Mouse (Mus musculus) adrenal gland, postnatal 14 days (tissue): ENCODE results near the gene Il13. TPM values are rescaled to one million over a fixed set of nuclear protein-coding genes. Genes with fewer than 3 reads are reported as not detected.

Experiments
- DNase-seq: peaks from one replicate; pipeline ENCODE4 v3.0.0; 2021; ENCODE audit warnings: mixed read lengths
- long read RNA-seq, 2 experiments: library from polyadenylated mRNA; stranded (forward); transcript quantifications; one replicate each; pipeline ENCODE4 v2.0.0; 2021
- total RNA-seq: library from RNA; stranded (reverse); gene quantifications from 2 replicates; pipeline ENCODE4 v1.2.3, GENCODE M21; 2021

Gene Il13
- not detected in 2 replicates for total RNA-seq
- long read RNA-seq, experiment 1, result 0 reads
- long read RNA-seq, experiment 2, result 0 reads

DNA sequence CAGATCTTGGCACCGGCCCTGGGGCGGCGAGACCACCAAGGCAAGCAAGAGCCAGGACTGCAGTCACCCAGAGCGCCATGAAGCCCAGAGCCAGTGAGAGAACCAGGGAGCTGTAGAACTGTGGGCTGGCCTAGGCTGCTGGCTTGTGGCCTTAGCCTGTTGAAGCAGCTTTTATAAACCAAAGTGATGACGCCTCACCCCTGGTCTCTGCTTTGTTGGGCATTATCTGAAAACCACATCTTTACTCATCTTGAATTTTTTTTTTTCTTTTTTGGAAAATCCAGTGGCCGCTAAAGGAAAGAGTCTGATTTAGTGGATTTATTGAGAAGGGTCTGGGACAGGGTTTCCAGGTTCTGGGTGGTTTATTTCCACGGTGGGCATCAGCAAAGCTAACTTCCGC is at the start of gene Il13:
Il13 (minus strand) TSS at position 147 of the 400 bp plus-strand sequence.
- no peak for DNase-seq

DNA sequence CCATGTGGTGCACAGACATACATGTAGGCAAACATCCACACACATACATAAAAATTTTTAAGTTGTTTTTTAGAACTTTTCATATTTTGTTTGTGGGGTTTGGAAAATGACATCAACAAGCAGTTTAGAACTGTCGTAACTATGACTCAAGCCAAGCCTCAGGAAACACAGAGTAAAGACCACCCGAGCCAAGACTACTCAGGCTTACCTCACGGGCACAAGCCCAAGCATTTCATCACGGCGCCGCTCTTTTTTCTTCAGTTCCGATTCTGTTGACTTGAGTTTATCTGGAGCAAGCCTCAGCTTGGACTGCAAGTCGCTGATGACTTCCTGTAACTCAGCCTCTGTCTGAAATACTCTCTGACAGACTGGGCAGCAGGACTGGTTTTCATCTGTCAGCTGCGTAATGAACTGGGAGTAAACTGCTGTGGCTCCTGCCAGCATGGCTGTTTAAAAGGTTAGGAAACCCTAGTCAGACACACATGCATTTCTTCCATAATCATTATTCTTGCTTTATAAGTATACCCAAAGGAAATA is 48.6 kb upstream of the Il13 start:
- DNase-seq, result no peak

DNA sequence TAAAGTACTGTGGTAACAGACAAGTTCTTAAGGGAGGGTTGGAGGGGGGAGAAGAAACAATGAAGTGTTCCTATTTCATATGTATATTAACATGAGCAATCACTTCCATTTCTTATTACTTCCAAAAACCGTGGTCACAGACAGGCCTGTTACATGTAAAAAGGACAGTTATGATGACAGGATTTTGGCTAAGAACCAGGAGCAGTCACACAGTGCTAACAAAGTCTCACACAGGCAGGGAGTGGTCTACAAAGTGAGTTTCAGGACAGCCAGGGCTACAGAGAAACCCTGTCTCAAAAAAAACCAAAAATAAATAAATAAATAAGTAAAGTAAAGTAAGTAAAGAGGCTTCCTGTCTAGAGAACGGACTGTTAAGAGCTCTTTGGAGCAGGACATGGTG is 47.7 kb upstream of the Il13 start:
- DNase-seq, result no peak

DNA sequence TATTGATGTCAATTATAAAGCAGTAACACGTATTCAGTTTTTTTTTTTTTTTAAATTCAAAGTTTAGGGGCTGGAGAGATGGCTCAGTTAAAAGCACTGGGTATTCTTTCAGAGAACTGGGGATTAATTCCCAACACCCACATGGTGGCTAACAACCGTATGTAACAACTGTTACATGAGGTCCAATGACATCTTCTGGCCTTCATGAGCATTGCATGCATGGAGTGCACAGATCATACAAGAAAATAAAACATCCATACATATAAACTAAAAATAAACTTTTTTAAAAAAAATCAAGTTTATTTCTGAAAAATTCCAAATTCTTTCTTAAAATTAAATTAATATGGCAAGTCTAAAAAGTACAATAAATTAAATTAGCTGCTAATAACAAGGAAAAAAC is 47.2 kb upstream of the Il13 start:
- no peak for DNase-seq

DNA sequence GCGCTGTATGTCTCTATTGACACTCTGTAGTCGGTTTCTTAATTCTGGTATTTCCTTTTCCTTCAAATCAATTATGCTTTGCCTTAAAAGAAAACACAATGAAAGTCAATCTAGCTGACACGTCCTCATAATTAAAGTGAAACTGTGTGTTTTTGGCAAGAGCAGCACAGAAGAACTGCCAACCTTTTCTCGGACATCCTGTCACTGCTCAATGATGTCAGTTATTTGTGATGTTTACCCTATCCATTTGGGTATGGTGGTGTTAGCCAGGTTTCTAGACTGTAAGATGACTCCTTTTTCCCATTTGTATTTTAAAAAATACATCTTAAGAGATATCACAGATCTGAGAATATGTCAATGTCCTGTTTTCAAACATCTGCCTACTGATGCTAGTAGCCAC is 45.6 kb upstream of the Il13 start:
- DNase-seq, result no peak

DNA sequence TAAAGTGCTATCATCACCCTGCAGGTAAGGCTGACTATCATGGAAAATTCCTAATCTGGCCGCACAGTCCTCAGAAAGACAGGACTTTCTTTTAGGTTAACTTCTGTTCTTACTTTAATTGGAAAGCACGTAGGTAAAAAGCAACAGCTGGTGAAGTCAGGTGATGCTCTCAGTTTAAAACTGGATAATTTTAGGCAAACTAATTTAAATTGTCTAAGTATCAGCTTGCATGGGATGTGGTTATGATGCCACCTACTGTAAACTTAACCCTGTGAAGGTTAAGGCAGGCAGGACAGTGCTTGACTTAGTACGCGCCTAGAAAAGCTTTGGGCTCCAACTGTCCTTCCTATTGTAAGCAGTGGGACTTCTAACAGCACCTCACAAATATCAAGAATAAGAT is 36.9 kb upstream of the Il13 start:
- no peak for DNase-seq

DNA sequence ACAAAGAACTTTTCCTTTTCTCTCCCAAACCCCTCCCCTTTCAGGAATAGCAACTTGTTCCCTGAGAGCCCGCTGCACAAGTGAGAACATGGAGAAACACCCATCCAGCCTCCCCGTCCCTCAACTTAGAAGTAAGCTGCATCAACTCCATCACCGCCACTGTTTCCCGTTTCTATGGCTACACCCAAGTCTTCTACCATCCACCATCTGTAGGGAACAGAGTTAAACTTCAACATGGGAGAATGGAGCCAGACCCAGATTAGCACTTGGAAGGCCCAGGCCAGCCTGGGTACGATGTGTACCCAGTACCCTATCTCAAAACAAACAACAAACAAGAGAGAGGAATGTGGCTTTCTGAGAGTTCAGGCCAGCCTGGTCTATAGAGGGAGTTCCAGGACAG is 29.6 kb upstream of the Il13 start:
- DNase-seq, result no peak

DNA sequence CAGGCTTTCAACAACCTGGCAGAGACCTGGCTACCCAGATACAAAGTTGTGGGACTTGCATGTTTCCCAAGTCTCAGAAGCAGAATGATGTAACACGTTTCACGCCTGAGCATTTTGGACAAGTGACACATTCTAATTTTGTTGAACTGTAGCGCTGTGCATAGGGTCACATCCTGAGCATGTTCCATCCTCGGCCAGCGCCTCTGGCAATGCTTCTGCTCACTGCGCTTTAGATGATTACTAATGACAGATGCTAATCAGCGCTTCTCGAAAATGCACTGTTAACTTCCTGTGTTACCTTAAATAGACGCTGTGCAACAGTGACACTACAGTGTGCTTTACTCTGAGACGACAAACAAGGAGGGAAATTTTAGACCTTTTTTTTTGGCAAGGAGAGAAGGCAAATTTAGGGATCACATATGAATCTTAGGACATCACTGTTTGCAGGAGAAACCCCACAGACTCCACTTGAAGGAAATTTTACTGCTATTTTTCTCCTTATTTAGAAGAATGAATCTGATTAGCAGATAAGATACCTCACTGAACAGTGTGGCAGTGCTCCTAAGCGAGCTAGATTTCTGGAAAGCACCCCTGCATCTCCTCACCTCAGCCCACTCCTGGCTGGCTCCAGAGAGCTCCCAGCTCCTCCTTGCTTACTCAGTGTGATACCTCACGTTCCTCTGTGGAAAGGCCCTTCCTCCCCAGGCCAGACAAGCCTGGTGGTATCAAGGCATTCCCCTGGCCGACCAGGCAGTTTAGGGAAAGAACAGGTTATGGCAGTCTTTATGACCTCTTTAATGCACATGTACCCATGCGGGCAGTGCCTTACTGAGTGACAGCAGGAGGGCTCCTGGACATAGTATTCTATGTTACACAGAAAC is 28.5 kb upstream of the Il13 start:
- DNase-seq, result no peak

DNA sequence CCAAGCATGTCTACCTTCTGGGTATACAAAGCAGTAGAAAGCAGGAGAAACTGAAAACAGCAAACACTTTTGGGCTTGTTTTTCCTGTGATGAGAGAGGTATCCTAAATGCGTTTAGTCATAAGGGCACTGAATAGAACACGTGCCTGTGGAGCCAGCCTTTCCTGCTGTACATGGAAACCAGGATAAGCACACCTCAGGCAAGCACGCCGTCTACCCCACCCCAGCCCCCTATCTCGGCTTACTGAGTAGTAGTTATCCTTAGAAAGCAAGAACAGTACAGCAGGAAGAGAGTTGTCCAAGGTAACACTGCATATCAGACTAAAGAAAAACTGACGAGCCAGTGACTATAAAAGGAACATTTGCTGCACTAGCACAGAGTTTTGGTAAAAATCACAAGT is 23.3 kb upstream of the Il13 start:
- no peak for DNase-seq

DNA sequence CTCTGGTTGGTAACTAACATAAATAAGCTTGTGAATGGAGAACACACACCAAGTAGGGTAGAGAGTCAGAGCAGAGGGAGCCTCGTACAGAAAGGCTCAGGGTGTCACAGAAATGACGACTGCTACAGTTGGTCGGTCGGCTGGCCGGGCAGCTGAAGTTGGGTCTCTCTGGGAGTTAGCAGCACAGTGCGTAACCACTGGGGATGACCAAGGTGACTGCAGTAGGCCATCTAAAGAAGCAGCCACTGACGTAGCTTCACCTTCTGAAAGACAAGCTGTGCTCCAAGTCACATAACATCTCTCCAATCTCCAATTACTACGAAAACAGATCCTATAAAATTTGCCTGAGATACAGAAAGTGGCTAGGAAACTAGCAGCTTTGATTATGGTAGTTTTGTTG is 22.9 kb upstream of the Il13 start:
- DNase-seq, result no peak

DNA sequence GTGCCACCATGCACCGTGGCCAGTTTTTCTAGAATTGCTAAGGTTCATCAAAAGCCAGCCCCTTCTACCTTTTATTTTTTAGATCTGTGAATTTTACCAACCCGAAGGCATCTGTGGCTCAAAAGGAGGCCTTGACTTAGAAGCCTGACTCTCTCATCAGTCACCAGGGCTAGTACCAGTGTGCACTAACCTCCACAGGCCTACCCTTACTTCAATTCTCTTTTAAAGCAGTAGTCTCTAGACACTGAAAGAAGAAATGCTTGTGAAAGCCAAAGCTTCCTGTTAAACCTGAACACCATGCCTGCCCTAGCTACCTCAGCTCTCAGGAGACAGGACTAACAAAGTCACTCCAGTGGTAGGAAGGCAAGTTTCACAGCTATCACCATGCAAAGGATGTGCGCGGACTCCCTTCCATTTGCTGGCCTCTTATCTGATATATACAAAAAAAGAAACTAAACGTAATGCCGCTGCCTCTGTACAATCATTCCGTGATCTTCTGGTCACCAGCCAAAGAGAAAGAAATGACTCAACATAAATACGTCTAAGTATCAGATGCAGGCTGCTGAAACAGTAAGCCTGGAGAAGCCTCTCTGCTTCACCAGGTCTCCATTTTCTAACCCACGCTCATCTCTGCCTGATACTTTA is 22.2 kb upstream of the Il13 start:
- DNase-seq, result no peak

DNA sequence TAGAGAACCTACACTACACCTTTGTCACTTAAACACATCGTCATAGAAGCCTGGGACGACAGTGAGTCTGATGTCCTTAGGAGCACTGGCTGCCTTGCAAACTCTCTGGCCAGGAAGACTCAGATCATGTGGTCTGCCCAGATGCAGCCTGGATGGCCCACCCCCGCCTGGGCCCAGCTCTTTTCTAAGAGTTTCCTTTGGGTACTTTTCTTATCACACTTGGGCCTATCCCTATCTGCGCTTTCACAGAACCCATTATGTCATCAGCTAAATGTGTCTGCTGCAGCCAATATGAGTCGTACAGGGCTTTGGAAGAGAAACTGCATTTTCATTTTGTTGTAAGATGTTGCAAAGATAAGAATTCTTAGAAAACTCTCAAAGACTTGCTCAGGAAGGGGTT is 20.5 kb upstream of the Il13 start:
- no peak for DNase-seq

DNA sequence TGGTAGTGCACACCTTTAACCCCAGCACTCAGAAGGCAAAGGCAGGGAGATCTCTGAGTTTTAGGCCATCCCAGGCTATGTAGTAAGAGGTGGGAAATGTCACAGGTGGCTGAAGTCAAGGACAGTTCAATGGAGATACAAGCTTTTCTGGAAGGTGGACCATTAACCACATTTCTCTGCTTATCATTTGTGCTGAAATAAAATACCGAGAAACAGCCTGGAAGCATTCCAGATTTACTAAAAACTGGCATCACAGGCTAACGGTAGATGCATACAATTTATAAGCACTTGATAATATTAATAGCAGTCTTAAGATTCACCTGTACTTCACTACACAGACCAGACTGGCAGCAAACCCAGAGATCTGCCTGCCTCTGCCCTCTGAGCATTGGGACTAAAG is 17.9 kb upstream of the Il13 start:
- no peak for DNase-seq

DNA sequence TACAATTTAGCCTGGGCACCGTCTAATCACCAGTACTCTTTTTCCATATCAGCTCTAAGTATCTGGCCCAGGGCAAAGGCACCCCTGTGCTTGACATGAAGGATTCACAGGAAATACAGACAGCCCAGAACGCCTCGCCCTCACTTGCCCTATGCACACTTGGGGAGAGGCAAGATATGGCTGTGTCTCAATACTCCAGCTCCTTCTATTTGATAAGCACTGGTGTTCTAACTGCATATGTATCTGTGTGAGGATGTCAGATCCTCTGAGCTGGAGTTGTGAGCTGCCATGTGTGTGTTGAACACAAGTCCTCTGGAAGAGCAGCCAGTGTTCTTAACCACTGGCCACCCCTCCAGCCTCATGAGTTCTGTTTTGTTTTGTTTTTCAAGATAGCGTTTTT is 16.9 kb upstream of the Il13 start:
- no peak for DNase-seq

DNA sequence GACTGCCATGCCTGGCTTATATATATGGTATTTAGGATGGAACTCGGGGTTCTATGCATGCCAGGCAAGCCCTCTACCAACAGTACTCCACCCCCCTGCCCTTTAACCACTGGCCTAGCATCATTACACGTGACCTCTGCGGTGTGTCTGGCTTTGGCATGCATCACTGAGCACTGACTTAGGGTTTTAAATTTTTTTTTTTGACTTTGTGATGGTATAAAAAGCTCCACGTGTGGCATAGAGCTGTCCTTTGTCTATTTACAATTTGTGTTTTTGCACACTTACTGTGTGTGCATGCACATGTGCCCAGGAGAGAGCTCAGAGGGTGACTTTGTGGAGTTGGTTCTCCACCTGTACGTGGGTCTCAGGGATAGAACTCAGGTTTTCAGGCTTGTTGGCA is 9.5 kb upstream of the Il13 start:
- no peak for DNase-seq

DNA sequence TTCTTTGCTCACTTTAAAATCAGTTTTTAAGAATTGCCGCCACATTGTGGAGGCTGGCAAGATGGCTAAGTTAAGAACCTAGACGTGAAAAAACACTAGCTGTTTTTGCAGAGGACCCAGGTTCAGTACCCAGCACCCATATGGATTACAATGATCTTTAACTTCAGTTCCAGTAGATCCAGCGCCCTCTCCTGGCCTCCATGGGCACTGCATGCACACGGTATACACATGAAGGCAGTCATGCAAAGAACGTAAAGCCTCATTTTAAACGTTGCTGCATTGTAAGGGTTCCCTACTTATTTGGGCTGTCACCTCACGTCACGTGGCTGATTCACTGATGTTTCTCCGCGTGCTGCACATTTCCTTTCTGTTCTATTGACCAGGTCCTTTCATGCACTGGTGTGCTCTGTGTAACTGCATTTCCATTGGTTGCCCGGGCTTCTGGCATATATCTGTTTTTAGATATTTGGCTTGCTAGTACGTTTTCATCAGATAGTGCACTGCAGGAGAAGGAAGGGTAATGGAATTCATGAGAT is 8.3 kb upstream of the Il13 start:
- no peak for DNase-seq

DNA sequence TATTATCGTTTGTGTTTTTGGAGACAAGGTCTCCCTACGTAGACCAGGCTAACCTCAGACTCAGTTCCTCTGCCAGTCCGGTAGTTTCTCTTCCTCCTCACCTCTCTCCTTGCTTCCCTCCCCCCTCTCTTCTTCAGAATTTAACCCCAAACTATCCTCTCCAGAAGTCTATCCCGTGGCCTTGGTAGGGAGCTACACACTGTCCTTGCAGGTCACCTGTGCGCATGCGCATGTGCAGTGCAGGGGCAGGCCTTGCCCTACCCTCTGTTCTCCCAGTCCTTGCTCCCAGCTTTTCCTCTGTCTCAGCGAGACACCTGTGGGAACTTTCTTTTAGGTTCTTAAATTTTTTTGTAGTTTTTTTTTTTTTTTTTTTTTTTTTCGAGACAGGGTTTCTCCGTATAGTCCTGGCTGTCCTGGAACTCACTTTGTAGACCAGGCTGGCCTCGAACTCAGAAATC is 3.3 kb upstream of the Il13 start:
- no peak for DNase-seq

DNA sequence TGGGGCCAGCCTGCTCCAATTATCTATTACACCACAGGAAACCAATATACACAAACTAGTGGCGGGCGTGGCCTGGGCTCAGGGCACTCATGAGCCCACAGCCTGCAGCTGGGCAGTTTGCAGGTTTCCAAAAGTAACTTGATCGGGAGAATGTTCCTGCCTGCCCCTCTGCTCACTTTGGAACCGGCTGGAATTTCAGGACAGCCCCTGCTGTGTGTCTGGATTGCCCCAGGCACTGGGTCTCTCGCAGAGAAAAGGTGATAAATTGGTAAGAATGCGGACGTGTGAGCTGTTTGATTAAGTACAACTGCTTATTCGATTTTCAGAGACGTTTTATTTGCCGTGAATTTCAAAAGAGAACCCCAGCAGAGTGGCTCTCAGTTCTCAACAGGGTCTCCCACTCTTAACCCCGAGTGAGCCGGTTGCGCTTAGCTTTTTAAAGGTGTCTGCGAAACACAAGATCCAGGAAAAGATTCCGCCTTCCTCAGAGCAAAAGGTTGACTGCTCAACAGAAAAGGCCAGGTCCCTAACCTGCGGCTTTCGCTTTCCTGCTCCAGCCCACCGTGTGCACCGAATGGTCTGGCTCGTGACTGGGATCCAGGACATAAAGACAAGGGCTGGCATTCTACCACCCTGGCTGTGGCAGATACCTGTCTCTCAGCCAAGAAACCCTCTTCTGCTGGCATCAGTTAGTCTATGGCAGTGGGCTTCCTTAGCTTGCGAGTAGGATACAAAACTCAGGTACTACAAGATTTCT is 2.7 kb upstream of the Il13 start:
- no peak for DNase-seq

DNA sequence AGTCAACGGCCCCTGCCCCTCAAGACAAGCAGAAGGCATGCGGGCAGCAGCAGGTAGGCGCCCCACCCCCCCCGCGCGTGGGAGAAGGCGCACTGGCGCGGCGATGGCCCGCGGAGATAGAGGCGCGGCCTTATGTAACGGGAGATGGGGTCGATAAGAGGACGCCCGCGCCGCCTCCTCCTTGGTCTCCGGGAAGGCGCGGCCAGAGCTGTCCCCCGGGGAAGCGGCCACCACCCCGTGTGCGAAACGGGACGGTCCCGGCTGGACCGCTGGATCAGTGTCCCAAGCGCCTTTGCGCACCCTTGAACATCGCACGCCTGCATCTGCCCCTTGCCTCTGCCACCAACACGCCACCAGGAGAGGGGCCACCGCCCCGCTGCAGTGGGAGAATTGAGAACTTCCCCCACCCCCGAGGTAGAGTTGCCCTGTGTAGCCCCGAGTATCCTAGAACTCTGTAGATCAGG is 1.7 kb upstream of the Il13 start:
- DNase-seq, result peak; percentile 33

DNA sequence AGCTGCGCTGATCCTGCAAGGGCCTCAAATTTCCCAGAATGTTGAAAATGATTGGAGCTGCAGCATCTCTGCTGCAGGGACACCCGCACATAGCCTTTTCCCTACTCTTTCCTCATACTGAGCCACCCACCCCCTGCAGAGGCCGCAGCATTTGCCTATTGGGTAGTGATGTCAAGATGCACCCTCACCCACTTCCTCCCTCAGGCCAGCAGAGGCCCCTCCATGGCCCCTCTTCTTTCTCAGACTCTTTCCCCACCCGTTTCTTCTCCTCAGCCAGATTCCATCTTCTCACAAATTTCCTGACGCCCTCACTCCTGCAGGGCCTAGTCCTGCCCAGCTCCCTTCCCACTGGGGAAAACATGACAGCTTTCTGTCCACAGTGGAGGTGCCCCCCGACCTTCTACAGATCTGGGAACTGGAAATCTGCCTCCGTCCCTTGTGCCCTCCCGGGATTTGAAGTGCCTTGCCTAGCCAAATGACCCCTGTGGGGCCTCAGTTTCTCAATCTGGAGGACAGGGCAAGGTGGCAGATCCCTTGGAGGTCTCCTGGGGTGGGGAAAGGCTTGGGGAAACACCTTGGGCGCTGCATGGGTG is 1.2 kb upstream of the Il13 start:
- no peak for DNase-seq

DNA sequence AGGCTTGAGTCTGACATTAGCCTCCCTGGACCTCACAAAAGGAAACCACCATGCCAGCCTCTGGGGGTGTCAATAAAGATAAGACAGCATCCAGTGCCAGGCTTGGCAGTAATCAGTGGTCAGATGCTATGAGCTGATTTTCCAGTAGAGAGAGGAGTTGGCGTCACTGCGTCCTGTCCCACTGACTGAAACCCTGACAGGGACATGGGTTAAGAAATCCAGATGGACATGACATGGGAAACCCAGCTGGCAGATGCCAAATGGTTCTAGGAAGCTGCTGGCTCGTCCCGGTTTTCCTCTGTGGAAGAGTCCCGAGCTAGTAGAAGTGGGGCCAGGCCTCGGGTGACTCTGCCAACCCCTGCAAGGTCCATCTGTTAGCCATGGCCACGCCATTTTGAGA is 858 bp downstream of the Il13 start:
- DNase-seq, result no peak

DNA sequence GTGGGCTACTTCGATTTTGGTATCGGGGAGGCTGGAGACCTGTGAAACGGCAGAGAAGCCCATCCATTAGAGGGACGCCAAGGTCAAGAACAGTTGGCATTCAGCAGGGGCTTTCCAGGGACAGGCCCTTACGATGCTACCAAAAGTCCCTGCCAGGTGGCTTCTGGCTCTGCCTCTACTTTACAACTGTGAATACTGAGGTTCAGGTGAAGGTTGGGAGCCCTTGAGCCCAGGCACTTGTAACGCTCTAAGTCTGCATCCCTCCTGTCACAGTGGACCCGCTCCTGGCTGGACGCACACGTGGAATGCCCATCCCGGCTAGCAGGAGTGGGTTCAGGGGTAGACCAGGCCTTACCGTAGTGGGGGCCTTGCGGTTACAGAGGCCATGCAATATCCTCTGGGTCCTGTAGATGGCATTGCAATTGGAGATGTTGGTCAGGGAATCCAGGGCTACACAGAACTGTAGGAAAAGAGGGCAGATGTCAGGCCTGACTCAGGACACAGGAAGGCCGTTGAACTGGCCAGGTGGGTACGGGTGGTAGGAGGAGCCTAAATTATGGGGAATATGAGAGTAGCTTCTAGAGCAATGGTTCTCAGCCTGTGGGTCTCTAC is 2.3 kb downstream of the Il13 start:
- DNase-seq, result no peak
